In the genomic region with DNA sequence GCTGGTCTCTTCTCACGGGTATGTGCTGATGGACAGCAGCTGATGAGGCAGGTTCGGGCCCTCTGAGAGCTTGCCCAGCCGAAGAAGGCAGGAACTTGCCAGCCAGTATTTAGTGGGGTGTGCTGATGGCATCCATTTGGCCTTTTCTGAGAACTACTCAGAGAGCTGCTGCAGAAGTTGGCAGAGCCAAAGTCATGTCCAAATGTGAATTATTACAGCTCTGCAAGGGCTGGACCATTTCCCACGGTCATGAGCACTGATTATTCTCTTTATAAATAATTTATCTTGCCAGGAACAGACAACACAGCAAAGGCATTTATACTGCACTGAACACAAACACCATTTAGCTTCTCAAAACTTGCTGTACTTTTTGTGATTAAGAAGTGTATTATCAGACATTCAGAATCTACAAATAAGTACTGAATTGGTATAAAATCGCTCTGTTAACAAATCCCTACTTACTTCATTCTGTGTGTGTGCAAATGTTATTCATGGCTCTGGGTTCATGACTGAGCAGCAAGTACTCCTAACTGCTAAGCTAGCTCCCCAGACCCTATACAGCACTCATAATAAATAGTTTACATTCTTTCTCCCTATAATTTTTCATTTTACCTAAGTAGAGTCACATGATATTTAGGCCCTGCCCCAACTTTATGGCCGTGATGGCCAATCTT, we compare ENCODE assay signal across 14 mouse cellular contexts. TPM values are rescaled to one million over a fixed set of nuclear protein-coding genes. Genes with fewer than 3 reads are reported as not detected.
DNase-seq lines count a peak whose midpoint lies in the region; ATAC-seq and TF ChIP-seq lines count a peak whose summit lies in the region.
"Had no signal": no experiment of that assay in that cellular context is flagged by ENCODE, and none has a peak within 500 bp of the region (broad histone marks: within the 10 kb centered on the region; RNA-seq: fewer than 3 reads in every experiment).

No protein-coding gene starts in this region.

- no peak overlapping the region for H3K4me2 ChIP-seq in kidney, embryonic 14.5 days (replicated peaks; ENCODE audit: low read depth, low read length)
- no peak overlapping the region for H3K4me2 ChIP-seq in lung, embryonic 16.5 days (ENCODE audit: low read depth, low read length)
- H3K4me2 ChIP-seq: heart, embryonic 15.5 days; midbrain, embryonic 15.5 days had no signal

- 40% methylated on average over 6 of the region's 6 CpGs for WGBS in kidney, adult 2 months
- 54% methylated on average over 6 of the region's 6 CpGs for WGBS in kidney, embryonic 14.5 days
- 57% methylated on average over 6 of the region's 6 CpGs for WGBS in lung, embryonic 16.5 days

- H3K27me3 ChIP-seq in kidney, adult 2 months (replicated peaks; ENCODE audit: control insufficient read depth, insufficient read depth, low read length), result no peaks in the 10 kb centered on the region
- H3K27me3 ChIP-seq in kidney, embryonic 14.5 days (ENCODE audit: control insufficient read depth, insufficient read depth, low read length), result no peaks in the 10 kb centered on the region
- H3K27me3 ChIP-seq in lung, embryonic 16.5 days (ENCODE audit: control insufficient read depth, insufficient read depth, low read depth, low read length), result no peaks in the 10 kb centered on the region
- H3K27me3 ChIP-seq: midbrain, embryonic 15.5 days had no signal

- no peak for TF ChIP-seq CTCF in kidney, adult 2 months (conservative IDR thresholded peaks at IDR 0.05; ENCODE audit: insufficient read depth, insufficient read length, low read depth, low read length)

- DNase-seq in kidney, adult 2 months, result peak; percentile 16
- peak; percentile 18 to 42 for DNase-seq in urinary bladder, postnatal 36 days (ENCODE audit: low spot score in 2 of 2)
- DNase-seq in urinary bladder, postnatal 4 days (ENCODE audit: low spot score in 2 of 2), result no peak
- no peak for DNase-seq in layer of hippocampus, adult 9-10 months (ENCODE audit: low spot score)
- no peak for DNase-seq in cerebellum, adult 9-10 months
- DNase-seq: left cerebral cortex, postnatal 4 days; liver, postnatal 0 days; spleen, adult 18-20 months; thymus, adult 2 months had no signal

- peaks cover 3% of the 10 kb centered on the region; the same call in 1 of the 2 replicates for H3K4me1 ChIP-seq in kidney, adult 2 months (ENCODE audit: control insufficient read depth, insufficient read depth, low read length)
- H3K4me1 ChIP-seq in kidney, embryonic 14.5 days (ENCODE audit: control insufficient read depth, insufficient read depth, low read length), result 0 out of 2 replicates have a peak, but pooled peaks cover 3% of the 10 kb centered on the region
- peaks cover 6% of the 10 kb centered on the region; the same call in 1 of the 2 replicates for H3K4me1 ChIP-seq in lung, embryonic 16.5 days (replicated peaks; ENCODE audit: control insufficient read depth, insufficient read depth, low read length)
- H3K4me1 ChIP-seq: heart, embryonic 15.5 days; midbrain, embryonic 15.5 days had no signal

- H3K4me3 ChIP-seq in kidney, adult 2 months (ENCODE audit: insufficient read depth, low read depth, low read length), result no peak overlapping the region
- no peak overlapping the region for H3K4me3 ChIP-seq in kidney, embryonic 14.5 days (ENCODE audit: low read length)
- no peak overlapping the region for H3K4me3 ChIP-seq in lung, embryonic 16.5 days (ENCODE audit: low read length)
- H3K4me3 ChIP-seq: heart, embryonic 15.5 days; midbrain, embryonic 15.5 days had no signal

- no peak overlapping the region for H3K9ac ChIP-seq in kidney, embryonic 14.5 days (ENCODE audit: low read depth, low read length)
- H3K9ac ChIP-seq in lung, embryonic 16.5 days (ENCODE audit: low read length), result no peak overlapping the region
- H3K9ac ChIP-seq: heart, embryonic 15.5 days; liver, postnatal 0 days; midbrain, embryonic 15.5 days had no signal

- no peaks in the 10 kb centered on the region for H3K36me3 ChIP-seq in kidney, adult 2 months (ENCODE audit: control insufficient read depth, insufficient read depth, low read length)
- H3K36me3 ChIP-seq in kidney, embryonic 14.5 days (ENCODE audit: control insufficient read depth, insufficient read depth, low read length), result no peaks in the 10 kb centered on the region
- no peaks in the 10 kb centered on the region for H3K36me3 ChIP-seq in lung, embryonic 16.5 days (ENCODE audit: control insufficient read depth, insufficient read depth, low read length)
- H3K36me3 ChIP-seq: heart, embryonic 15.5 days; midbrain, embryonic 15.5 days had no signal

- no peak for TF ChIP-seq POLR2A in kidney, adult 2 months (IDR thresholded peaks at IDR 0.05; ENCODE audit: low read depth, low read length)

- no peaks in the 10 kb centered on the region for H3K9me3 ChIP-seq in kidney, embryonic 14.5 days (ENCODE audit: control insufficient read depth, low read length)
- no peaks in the 10 kb centered on the region for H3K9me3 ChIP-seq in lung, embryonic 16.5 days (ENCODE audit: control insufficient read depth, low read length)
- H3K9me3 ChIP-seq: heart, embryonic 15.5 days; midbrain, embryonic 15.5 days had no signal

- no peak for ATAC-seq in kidney, embryonic 14.5 days (ENCODE audit: low FRiP score, low TSS enrichment)
- peak; percentile 61 for ATAC-seq in lung, embryonic 16.5 days (ENCODE audit: low read depth)
- no peak for ATAC-seq in inflammation-experienced regulatory T-cells, adult 6 months
- ATAC-seq: liver, postnatal 0 days; midbrain, embryonic 15.5 days had no signal

- no peak overlapping the region for H3K27ac ChIP-seq in kidney, adult 2 months (ENCODE audit: insufficient read depth, low read depth, low read length)
- H3K27ac ChIP-seq in kidney, embryonic 14.5 days (ENCODE audit: low read depth, low read length), result no peak overlapping the region
- H3K27ac ChIP-seq in lung, embryonic 16.5 days (ENCODE audit: low read length), result no peak overlapping the region
- H3K27ac ChIP-seq: heart, embryonic 15.5 days; midbrain, embryonic 15.5 days had no signal

RNA-seq across cellular contexts. Expression of gene Vinac1, which starts 1.7 kb away (rescaled TPM):
- polyA plus RNA-seq in kidney, adult 2 months (2012; rRNA removed), result 0.03 and 0.08 TPM in 2 replicates
- not detected in 2 replicates for polyA plus RNA-seq in kidney, embryonic 14.5 days (2014; fragmentation: Nextera tagmentation; extraction: Ambion mirVana)
- polyA plus RNA-seq in lung, embryonic 16.5 days (2015; fragmentation: Nextera tagmentation; extraction: Ambion mirVana), result 0.23 and 0.25 TPM in 2 replicates
- polyA plus RNA-seq in inflammation-experienced regulatory T-cells, adult 6 months (2017; shearing (Covaris generic)), result under 1 TPM in 1 of 3 experiments, not detected in 2; 0.16 TPM
- polyA plus RNA-seq: liver, postnatal 0 days had no signal

RNA-seq across cellular contexts. Expression of gene Ttl, which starts 19.4 kb away (rescaled TPM):
- 6.3 and 6.6 TPM in 2 replicates for polyA plus RNA-seq in kidney, adult 2 months (2012; rRNA removed)
- polyA plus RNA-seq in kidney, embryonic 14.5 days (2014; fragmentation: Nextera tagmentation; extraction: Ambion mirVana), result 12.2 and 20.5 TPM in 2 replicates
- 11.8 and 12.2 TPM in 2 replicates for polyA plus RNA-seq in lung, embryonic 16.5 days (2015; fragmentation: Nextera tagmentation; extraction: Ambion mirVana)
- 1 to 10 TPM; 1.2 to 2.0 (median 1.3) TPM for polyA plus RNA-seq in inflammation-experienced regulatory T-cells, adult 6 months (2017; shearing (Covaris generic))

RNA-seq across cellular contexts. Expression of gene Polr1b, which starts 54.5 kb away (rescaled TPM):
- polyA plus RNA-seq in kidney, adult 2 months (2012; rRNA removed), result 16.7 and 17.3 TPM in 2 replicates
- polyA plus RNA-seq in kidney, embryonic 14.5 days (2014; fragmentation: Nextera tagmentation; extraction: Ambion mirVana), result 12.8 and 31.1 TPM in 2 replicates
- polyA plus RNA-seq in lung, embryonic 16.5 days (2015; fragmentation: Nextera tagmentation; extraction: Ambion mirVana), result 20.2 and 22.4 TPM in 2 replicates
- 10 to 100 TPM in 2 of 3 experiments, 1 to 10 TPM in 1; 9.6 to 25.9 (median 14.9) TPM for polyA plus RNA-seq in inflammation-experienced regulatory T-cells, adult 6 months (2017; shearing (Covaris generic))

Comparison
In these comparisons a context has a peak if more than half of its experiments do, and no peak if none do; other contexts are left out.
1. DNase-seq: peak in kidney, adult 2 months (single experiment) and urinary bladder, postnatal 36 days (2 of 2); none in urinary bladder, postnatal 4 days (0 of 2), layer of hippocampus, adult 9-10 months (single experiment) and cerebellum, adult 9-10 months (single experiment).